Mouse (Mus musculus) embryonic facial prominence, embryonic 11.5 days (tissue): ENCODE measurements around the gene Bcl2l1. TPM values are rescaled to one million over a fixed set of nuclear protein-coding genes. Genes with fewer than 3 reads are reported as not detected.

Source experiments
- ATAC-seq: fragments of 200-750 bp; cut with Nextera tagmentation; replicated peaks from 2 replicates; pipeline ENCODE4 v1.8.0; 2017; ENCODE audit warnings: low read depth; ENCODE audit not compliant: insufficient number of reproducible peaks, low FRiP score, low TSS enrichment
- DNase-seq: peaks from one replicate; pipeline ENCODE4 v3.0.0-alpha.2; 2015; ENCODE audit warnings: low spot score
- H3K27ac ChIP-seq: fragments of 300-500 bp; sonication (generic); replicated peaks from 2 replicates; pipeline ENCODE4 v1.5.1; 2014; ENCODE audit warnings: mild to moderate bottlenecking, low read depth, low read length, control low read depth
- H3K27me3 ChIP-seq: fragments of 300-500 bp; sonication (generic); 2 replicates; pipeline ENCODE4 v1.6.1; 2014; ENCODE audit warnings: mild to moderate bottlenecking, low read length, moderate library complexity, mixed read lengths; ENCODE audit not compliant: control insufficient read depth, insufficient read depth
- H3K36me3 ChIP-seq: fragments of 300-500 bp; sonication (generic); replicated peaks from 2 replicates; pipeline ENCODE4 v1.6.1; 2014; ENCODE audit warnings: low read depth, mild to moderate bottlenecking, low read length, moderate library complexity, mixed read lengths; ENCODE audit not compliant: control insufficient read depth, insufficient read depth
- H3K4me1 ChIP-seq: fragments of 300-500 bp; sonication (generic); 2 replicates; pipeline ENCODE4 v1.6.1; 2014; ENCODE audit warnings: low read length, mixed read lengths; ENCODE audit not compliant: control insufficient read depth, insufficient read depth
- H3K4me2 ChIP-seq: fragments of 300-500 bp; sonication (generic); 2 replicates; pipeline ENCODE4 v1.6.1; 2014; ENCODE audit warnings: low read depth, mild to moderate bottlenecking, control low read depth, low read length, moderate library complexity
- H3K4me3 ChIP-seq: fragments of 300-500 bp; sonication (generic); 2 replicates; pipeline ENCODE4 v1.5.1; 2014; ENCODE audit warnings: low read depth, low read length, control low read depth
- H3K9ac ChIP-seq: fragments of 300-500 bp; sonication (generic); replicated peaks from 2 replicates; pipeline ENCODE4 v1.6.1; 2014; ENCODE audit warnings: mild to moderate bottlenecking, control low read depth, low read length
- H3K9me3 ChIP-seq: fragments of 300-500 bp; sonication (generic); replicated peaks from 2 replicates; pipeline ENCODE4 v1.6.1; 2016; ENCODE audit warnings: mild to moderate bottlenecking, low read length, inconsistent platforms, mixed read lengths; ENCODE audit not compliant: control insufficient read depth
- WGBS: fragments of 180-500 bp; shearing (Covaris S2); extraction: QIAGEN DNeasy Blood & Tissue Kit; methylation state at CpG from one replicate; pipeline ENCODE4 v1.1.7; 2014; 5-methylcytosine and 5-hydroxymethylcytosine counted together
- polyA plus RNA-seq: library from polyadenylated mRNA; unstranded; fragments of >200 nt; fragmentation: Nextera tagmentation; extraction: Ambion mirVana; gene quantifications from 2 replicates; pipeline ENCODE4 v1.2.1, GENCODE M21; 2014

Bcl2l1 gene
- polyA plus RNA-seq, 1 experiment from 2014 or later: 100 TPM

GRCm38 (mm10) chr2:152763310-152763709 is 68.2 kb downstream of the Bcl2l1 start:
- Histone ChIP-seq H3K9ac (no peak overlapping the region), H3K4me1 (0 out of 2 replicates have a peak, but pooled peaks cover 3% of the 10 kb centered on the region), H3K4me3 (no peak overlapping the region), H3K36me3 (no peaks in the 10 kb centered on the region), H3K9me3 (no peaks in the 10 kb centered on the region), H3K27me3 (no peaks in the 10 kb centered on the region), H3K27ac (no peak overlapping the region), H3K4me2 (no peak overlapping the region)
- DNase-seq: no peak
- no peak for ATAC-seq
- WGBS: 76% methylated on average over 6 of the region's 6 CpGs

DNA sequence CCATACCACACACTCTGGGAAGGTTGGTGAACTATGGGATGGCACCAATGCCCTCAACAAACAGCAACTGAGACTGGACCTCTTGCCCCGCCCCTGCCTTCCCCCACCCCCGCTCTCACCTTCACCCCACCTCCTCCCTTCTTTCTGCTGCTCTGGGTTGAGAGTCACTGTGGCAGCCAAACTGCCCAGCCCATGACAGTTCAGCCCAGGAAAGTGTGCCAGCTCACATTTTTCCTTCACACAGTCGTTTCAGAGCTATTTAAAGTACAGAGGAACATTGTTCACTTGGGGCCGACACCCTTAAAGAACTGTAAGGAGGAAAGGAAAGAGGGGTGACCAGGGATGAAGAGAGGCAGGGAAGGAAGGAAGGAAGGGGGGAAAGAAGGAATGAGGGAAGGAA is 73.2 kb downstream of the Bcl2l1 start:
- Histone ChIP-seq H3K27ac (no peak overlapping the region), H3K4me1 (no peaks in the 10 kb centered on the region), H3K9ac (no peak overlapping the region), H3K9me3 (no peaks in the 10 kb centered on the region), H3K4me2 (no peak overlapping the region), H3K4me3 (no peak overlapping the region), H3K36me3 (no peaks in the 10 kb centered on the region), H3K27me3 (no peaks in the 10 kb centered on the region)
- ATAC-seq (no peak), DNase-seq (no peak)
- 54% methylated on average over 4 of the region's 4 CpGs for WGBS

DNA sequence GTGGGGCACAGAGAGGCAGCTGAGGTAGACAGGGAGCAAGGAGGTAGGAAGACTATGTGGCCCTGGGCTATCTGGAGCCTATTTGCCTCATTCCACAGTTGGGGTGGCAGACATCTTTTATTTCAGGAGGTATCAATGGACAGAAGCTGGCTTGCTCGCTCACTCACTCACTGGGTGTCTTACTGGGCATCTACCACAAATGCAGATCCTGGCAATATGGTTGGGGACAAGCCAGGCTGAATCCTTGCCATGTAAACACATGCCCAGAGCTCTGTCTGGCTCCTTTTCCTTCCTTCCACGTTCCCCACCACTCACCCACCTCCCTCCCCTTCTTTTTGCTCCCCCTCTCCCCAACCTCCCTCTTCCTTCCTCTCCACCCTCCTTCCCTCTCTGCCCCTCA is 74.0 kb downstream of the Bcl2l1 start:
- Histone ChIP-seq H3K27me3 (no peaks in the 10 kb centered on the region), H3K9me3 (no peaks in the 10 kb centered on the region), H3K4me1 (no peaks in the 10 kb centered on the region), H3K36me3 (no peaks in the 10 kb centered on the region), H3K4me3 (no peak overlapping the region), H3K27ac (no peak overlapping the region), H3K4me2 (no peak overlapping the region; the same call in 1 of the 2 replicates), H3K9ac (no peak overlapping the region)
- DNase-seq (no peak), ATAC-seq (no peak)
- whole genome bisulfite sequencing: 74% methylated on average over 2 of the region's 2 CpGs

GRCm38 (mm10) chr2:152756474-152757393 is 74.8 kb downstream of the Bcl2l1 start:
- H3K36me3 ChIP-seq: no peaks in the 10 kb centered on the region
- H3K4me3 ChIP-seq: no peak overlapping the region
- 65% methylated on average over 17 of the region's 17 CpGs for WGBS
- H3K4me2 ChIP-seq: no peak overlapping the region
- no peaks in the 10 kb centered on the region for H3K27me3 ChIP-seq
- H3K9me3 ChIP-seq: no peaks in the 10 kb centered on the region
- no peaks in the 10 kb centered on the region for H3K4me1 ChIP-seq
- no peak overlapping the region for H3K27ac ChIP-seq
- DNase-seq: no peak
- no peak for ATAC-seq
- H3K9ac ChIP-seq: no peak overlapping the region

- Histone ChIP-seq H3K36me3 (no peaks in the 10 kb centered on the region), H3K27me3 (no peaks in the 10 kb centered on the region), H3K9ac (peak within 1 kb of the TSS; percentile 54), H3K4me2 (peak within 1 kb of the TSS; percentile 53), H3K4me1 (no peaks in the 10 kb centered on the region), H3K27ac (0 out of 2 replicates have a peak within 1 kb of the TSS, but pooled peaks have one; percentile 8), H3K9me3 (no peaks in the 10 kb centered on the region), H3K4me3 (peak within 1 kb of the TSS; percentile 16)
- no peak for DNase-seq
- 3% methylated on average over 30 of the region's 30 CpGs for WGBS
- 0 out of 2 replicates have a peak, but pooled peaks have one; percentile 19 for ATAC-seq
Observed at GRCm38 (mm10) chr2:152753944-152754711, 77.4 kb downstream of the Bcl2l1 start, which contains the start of gene Cox4i2. TSS of gene Cox4i2 (plus strand) at chr2:152754173.

DNA sequence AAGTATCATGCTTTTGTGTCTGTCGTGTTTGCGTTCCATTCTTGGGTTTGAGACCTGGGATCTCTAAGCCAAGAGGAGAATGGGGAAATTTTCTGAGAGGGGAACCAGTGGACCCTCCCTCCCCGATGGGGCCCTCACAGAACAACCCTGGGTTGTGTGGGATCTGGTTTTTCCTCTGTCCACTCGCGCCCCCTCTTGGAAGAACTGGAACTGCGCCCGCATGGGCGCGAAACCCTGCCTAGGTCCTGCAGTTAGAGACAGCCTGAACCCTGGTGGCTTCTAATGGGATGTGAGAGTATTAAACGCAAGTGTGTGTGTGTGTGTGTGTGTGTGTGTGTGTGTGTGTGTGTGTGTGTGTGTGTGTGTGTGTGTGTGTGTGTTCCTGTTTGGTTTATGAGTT is 89.1 kb downstream of the Bcl2l1 start:
- WGBS: 27% methylated on average over 10 of the region's 10 CpGs

DNA sequence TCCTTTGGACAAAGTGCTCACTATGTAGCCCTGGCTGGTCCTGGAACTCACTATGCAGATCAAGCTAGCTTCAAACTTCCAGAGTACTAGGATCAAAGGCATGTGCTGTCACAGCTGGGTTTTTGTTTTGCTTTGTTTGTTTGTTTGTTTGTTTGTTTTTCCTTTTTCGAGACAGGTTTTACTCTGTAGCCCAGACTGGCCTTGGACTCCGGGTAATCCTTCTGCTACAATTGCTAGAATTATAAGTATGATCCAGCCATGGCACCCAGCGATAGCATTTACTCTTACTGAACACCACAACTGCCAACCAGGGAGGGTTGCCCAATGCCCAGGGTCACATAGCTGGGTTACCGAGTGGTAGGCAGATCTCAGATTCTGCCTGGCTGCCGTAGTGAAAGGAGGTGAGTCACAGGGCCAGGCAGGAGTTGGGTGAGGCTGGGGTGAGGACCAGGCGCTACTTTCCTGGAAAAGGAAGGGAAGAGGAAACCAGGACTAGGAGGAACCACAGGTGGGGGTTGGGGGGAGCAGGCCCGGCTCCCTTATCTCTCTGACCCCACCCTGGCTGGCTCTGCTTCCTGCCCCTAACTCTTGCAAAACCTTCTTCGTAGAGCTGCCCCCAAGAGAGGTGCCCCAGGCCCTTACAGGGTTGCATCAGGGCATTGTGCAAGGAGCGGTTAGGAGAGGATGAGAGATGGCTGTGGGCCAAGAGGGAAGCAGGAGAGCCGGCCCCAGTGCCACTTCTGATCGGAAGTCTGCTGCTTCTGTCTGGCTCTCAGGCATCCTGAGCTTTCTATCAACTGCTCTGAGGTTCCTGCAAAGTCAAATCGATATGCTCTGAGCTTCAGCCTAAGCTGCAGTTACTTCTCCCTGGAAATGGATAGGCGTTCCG is 90.1 kb downstream of the Bcl2l1 start:
- Histone ChIP-seq H3K27ac (peak overlapping the region; percentile 68), H3K4me2 (no peak overlapping the region), H3K9me3 (no peaks in the 10 kb centered on the region), H3K9ac (peak overlapping the region; percentile 50), H3K36me3 (no peaks in the 10 kb centered on the region), H3K4me3 (no peak overlapping the region), H3K27me3 (no peaks in the 10 kb centered on the region), H3K4me1 (peaks cover 6% of the 10 kb centered on the region)
- 40% methylated on average over 14 of the region's 14 CpGs for WGBS
- DNase-seq: peak; percentile 76
- no peak for ATAC-seq

More for the DNA sequence above, 89.1 kb downstream of the Bcl2l1 start:
- Histone ChIP-seq H3K4me2 (no peak overlapping the region), H3K4me3 (no peak overlapping the region), H3K36me3 (no peaks in the 10 kb centered on the region), H3K27me3 (no peaks in the 10 kb centered on the region), H3K9me3 (no peaks in the 10 kb centered on the region), H3K9ac (no peak overlapping the region), H3K27ac (no peak overlapping the region), H3K4me1 (peaks cover 6% of the 10 kb centered on the region)
- 0 out of 2 replicates have a peak, but pooled peaks have one; percentile 30 for ATAC-seq
- DNase-seq: peak; percentile 83
